Mouse (Mus musculus): Measurements from ENCODE around the gene Zmynd8.

Zmynd8 gene

DNA sequence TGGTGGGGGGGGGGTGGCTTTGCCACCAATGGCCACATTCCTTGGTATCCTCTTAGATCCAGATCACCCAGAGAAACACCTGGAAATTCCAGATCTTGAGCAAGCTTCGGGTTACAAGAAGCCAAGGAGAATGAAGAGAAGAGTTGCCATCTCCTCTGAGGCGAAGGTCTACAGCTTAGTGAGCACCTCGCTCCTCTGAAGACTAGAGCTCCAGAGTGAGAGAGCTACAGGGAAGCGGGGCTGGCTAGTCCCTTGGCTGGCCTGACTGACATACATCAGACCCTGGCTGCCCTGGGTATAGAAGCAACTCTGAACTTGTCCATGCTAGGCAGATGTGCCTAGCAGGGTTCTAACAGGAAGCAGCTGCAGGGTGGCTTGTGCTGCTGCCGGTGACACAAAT is 89.7 kb downstream of the Zmynd8 start:
- peak; percentile 64 for DNase-seq (ENCODE audit: low read depth, low spot score)

DNA sequence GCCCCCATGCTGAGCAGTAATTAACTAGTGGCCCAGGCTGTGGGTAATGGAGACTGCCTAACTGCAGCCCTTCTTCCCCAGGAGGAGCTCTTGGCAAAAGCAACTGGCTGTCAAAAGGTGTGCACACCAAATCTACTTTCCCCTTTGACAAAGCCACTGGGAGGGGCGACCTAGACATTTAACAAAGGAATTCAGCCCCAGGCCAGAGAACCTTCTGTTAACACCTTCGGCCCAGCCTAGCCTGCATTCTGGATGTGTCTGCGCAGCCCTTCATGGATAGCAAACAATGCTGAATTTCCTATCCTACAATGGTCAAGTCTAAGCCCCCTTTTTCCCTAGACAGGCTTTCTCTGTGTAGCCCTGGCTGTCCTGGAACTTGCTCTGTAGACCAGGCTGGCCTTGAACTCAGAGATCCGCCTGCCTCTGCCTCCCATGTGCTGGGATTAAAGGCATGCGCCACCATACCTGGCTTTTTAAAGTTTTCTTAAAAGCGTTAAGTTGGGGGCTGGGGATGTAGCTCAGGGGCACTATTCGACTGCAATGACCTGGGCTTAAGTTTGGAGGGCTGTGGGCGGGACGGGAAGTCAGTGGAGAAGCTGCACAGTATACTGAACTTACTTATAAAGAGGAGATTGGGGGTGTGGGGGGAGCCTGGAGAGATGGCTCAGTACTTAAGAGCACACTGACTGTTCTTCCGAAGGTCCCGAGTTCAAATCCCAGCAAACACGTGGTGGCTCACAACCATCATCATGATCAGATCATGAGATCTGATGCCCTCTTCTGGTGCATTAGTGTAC is 90.4 kb downstream of the Zmynd8 start:
- peak; percentile 98 for DNase-seq (ENCODE audit: low read depth, low spot score)

DNA sequence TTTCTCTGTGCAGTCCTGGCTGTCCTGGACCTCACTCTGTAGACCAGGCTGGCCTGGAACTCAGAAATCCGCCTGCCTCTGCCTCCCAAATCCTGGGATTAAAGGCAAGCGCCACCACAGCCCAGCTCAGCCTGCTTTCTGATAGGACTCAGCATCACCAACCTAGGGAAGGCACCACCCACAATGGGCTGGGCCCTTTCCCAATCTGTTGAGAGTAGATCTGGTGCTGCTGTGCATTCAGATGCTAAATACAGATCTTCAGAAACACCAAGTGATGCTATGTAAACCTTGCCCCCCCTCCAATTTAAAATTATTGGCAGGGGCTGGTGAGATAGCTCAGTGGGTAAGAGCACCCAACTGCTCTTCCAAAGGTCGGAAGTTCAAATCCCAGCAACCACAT is 98.6 kb downstream of the Zmynd8 start:
- peak; percentile 75 for DNase-seq (ENCODE audit: low read depth, low spot score)

DNA sequence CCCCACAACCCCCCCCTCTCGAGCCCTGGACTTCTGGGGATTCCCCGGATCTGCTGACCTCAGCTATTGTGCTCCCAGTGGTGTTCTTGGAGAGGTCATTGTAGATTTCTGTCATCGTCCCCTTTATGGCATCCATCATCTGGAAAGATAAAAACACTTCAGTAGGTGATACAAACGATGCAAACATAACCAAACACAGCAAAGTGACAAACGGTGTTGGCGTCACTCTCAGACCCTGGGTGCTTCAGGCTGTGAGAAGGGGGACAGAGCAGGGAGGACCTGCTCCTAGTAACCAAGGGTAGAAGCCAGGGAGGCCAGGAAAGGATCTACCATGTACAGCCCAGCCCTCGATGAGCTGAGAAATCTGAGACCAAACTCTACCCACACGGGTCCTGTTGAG is 100.9 kb downstream of the Zmynd8 start:
- DNase-seq (ENCODE audit: low read depth, low spot score) = no peak

DNA sequence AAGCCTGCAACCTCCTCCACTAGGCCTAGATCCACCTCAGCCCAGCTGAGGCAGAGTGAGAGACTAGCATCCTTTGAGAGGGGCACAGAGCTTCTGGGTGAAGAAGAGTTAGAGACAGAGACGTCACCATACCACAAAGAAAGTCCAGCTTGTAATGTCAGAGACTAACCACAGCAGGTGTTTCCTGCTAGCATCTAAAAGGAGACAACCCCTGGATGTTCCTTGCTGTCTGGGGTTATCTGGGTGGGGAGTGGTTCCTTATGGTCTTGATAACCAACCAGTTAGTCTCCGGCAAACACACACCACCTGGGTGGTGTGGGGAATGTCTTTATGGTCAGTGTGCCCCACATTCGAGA is 105.6 kb downstream of the Zmynd8 start:
- DNase-seq (ENCODE audit: low read depth, low spot score) = no peak

DNA sequence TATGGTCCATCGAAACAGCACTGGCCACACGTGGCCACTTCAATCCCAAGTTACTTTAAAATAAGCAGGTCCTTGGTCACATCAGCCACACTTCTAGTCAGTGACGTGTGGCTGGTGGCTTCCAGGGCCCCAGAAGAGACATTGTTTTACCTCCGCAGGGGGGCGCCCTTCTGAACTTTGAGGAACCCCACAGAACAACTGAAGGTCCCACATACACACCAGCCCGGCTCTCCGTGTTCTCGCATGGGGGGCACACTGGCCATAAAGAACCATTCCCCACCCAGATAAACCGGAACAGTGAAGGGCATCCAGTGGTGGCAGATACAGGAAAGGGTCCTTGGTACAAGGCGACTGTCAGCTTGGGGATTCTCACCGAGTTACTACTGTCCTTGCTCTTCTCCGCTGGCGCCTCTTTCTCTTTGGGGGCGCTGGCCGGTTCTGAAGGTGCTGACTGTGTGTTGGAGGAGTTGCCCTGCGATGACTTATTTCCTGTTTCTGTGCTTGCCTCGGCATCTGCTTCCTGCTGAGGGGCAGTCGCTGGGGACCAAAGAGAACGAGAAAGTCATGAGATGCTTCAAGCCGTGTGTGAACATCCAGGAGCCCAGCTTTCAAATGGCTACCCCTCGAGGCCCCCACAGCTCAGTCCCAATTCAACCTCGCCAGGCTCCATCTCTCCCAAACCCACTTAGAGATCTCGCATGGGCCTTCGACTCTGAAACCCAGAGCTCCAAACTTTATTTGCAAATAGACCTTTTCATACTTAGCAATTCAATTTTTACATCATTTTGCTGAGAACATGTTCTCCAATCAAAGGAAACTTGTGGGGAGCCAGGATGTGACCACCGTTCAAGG is 106.2 kb downstream of the Zmynd8 start:
- DNase-seq (ENCODE audit: low read depth, low spot score) = peak; percentile 71

DNA sequence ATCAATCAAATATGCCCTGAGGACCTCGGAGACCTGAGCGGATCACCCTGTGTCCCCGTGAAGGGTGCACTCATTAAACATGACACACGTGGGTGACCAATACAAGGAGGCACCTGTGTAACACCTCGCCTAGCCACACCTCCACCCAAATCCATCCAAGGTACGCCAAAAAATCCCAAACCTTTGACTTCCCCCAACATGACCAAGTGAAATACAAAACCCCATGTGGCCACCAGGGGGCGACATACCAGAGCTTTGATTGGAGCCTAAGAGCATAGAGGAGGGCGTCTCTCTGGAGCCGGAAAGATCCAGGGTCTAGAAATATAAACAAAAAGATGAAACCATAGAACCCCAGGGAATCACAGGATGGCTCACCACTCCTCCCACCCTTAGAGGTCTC is 107.2 kb downstream of the Zmynd8 start:
- DNase-seq (ENCODE audit: low read depth, low spot score) = peak; percentile 90

DNA sequence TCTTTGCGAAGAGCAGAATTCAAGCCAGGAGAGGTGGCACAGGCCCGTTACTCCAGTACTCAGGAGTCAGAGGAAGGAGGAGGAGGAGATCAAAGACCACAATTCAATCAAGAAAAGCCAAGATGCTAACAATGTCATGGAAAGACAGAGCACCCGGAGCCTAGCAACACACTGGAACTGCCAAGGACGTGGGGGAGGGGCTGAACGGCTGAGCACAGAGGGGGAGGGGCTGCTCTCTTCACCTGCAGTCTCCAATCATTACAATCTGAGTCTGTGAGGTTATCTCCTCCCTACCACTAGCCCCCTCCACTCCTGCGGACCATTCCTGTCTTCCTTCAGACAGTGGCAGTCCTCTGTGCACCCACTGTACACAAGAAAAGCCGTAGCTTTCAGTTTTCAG is 107.8 kb downstream of the Zmynd8 start:
- peak; percentile 88 for DNase-seq (ENCODE audit: low read depth, low spot score)

DNA sequence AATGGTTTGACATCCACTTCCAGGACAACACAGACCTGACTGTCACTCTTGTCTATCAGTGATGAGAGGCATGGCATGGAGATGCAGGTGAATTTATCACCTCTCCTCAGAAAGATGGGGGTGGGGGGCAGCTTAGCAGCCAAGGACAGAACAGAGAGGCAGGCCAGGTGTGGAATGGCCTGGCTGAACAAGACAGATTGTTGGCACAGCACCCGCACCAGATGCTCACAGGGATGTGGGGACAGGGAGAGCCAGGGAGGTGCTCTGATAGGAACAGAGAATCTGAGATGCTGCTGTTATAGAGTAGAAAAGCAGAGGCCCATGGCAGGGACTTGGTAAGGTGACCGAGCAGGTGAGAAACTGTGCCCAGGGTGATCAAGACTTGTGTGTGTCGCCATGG is 109.1 kb downstream of the Zmynd8 start:
- no peak for DNase-seq (ENCODE audit: low read depth, low spot score)

DNA sequence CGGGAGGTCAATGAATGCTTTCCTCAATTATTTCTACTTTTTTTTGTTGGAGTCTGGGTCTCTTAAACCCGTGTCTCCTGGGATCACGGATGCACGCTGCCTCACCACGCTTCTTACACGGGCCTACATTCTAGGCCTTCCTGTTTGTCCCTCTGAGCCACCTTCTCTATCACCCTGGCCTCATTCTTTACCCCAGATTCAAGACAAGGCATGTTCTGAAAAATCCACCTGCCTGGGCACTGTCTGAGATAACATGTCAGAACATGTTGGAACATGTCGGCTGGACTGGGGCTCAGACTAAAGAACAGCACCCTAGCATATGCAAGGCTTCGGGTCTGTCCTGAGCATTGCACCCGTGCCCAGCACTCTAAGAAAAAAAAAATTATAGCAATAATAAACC is 110.0 kb downstream of the Zmynd8 start:
- no peak for DNase-seq (ENCODE audit: low read depth, low spot score)

DNA sequence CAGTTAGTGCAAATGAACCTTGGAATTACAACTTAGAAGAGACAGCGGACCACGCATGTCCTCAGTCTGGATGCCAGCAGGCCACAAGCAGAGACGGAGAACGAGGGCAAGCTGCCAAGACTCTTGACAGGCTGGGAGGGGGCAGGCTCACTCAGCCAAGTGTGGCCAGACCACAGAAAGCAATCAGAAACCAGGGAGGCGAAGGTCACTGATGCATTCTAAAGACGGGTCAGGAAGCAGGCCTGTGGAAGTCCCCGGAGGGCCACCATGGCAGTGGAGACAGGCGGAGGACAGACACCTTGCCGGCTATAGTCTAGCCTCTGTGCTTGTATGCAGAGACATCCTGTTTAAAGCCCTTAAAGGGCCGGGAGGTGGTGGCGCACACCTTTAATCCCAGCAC is 110.8 kb downstream of the Zmynd8 start:
- no peak for DNase-seq (ENCODE audit: low read depth, low spot score)

DNA sequence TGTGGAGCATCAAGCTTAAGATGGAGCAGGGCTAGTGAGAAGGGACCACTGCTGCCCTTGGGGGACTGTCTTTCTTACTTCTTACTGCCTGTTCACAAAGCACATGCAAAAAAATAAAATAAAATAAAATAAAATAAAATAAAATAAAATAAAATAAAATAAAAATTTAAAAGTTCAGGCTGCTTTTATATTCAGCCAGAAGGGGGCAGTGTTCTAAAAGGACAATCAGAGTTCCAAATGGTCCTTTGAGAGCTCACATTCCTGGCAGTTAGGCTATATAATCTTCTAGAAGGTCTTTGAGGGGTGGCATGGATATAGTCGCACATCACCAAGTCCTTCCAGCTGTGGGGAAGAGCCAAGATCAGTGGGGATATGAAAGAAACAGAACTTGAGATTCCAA is 112.3 kb downstream of the Zmynd8 start:
- DNase-seq (ENCODE audit: low read depth, low spot score) = no peak

DNA sequence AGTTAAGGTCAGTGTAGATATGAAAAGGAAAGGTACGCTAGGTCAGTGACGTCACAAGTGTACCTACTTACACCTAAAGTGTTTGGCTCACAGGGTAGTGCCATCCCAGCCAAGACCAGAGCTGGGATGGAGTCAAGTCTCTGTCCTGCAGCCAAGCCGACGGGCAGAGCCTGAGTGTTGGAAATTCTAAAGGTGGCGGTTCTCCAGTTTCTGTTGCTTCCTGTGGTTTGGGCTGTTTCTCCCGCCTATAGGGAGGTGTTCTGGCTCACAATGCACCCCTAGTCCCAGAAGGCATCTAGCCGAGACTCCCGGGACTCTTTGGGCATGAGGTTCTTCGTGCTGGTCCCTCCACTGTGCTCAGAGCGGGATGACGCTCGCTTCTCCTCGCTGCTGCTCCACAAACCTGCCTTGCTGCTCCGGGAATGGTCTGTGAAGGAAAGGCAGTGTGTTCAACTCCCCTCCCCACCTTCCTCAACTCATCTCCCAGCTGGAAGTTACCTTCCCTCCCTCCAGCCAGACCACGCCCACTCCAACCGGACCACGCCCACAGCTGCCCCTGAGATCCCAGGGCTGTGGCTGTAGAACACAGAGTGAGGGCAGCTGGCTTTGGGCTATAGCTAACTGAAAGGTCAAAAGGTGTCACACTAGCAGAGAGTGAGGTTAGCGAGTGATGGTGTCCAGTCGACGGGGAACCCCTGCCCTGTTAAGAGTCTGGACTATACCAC is 113.3 kb downstream of the Zmynd8 start:
- DNase-seq (ENCODE audit: low read depth, low spot score) = peak; percentile 92

DNA sequence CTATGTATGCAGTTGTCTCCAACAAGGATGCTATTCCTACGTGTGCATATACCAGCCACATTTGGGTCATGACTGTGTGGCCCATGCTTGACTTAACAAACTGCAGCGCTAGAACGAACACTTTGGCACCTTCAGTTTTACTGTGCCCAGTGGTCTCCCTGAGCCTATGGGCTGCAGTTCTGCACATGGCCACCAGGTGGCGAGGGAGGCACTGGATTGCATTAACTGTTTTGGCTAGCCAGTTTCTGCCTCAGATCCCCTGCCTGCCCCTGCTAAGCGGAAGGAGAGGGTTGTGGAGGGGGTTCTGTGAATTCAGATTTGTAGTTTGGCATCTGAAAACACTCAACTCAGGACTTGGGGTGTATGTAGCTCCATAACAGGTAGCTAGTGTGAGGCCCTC is 116.5 kb downstream of the Zmynd8 start:
- DNase-seq (ENCODE audit: low read depth, low spot score) = peak; percentile 92

DNA sequence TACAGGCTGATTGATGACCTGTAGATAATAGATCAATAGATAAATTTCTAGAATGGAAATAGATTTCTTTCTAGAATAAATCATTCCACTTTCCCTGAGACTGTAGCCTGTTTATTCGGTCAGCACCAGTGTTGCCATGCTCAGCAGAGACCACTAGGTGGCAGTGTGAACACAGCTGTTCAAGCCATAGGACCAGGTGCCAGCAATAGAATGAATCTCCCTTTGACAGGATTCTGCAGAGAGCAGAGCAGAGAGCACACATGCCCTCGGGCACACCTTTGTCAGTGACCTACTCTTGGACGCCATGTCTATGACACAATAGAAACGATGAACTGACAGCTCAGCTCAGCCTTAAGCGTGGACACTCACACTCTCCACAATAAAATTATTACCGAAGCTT is 119.9 kb downstream of the Zmynd8 start:
- peak; percentile 90 for DNase-seq (ENCODE audit: low read depth, low spot score)

DNA sequence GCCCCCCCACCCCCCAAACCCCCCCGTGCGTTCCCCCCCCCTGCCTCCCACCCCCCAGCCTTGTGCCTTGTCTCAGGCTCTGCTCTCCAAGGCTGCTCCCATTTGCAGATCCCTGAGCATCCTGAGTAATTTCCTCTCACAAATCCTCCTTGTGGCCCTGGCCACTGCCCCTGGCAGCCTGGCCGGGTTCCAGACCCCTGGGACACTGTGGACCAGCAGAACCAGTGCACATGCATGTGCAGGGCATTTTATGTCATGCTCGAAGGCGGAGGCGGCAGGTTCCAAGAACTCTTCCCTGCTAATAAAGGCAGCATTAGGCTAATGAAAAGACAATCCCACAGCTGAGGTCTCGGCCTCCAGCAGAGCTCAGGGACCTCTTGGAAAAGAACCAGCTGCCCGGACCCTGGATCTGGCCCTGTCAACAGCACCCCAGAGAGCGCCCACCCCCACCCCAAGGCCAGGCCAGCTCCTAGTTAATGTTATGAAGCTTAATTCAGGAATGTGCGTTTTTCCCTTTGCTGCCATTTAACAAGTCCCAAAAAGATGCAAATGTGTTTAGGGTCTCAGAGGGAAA is 129.4 kb downstream of the Zmynd8 start:
- DNase-seq (ENCODE audit: low read depth, low spot score) = no peak

DNA sequence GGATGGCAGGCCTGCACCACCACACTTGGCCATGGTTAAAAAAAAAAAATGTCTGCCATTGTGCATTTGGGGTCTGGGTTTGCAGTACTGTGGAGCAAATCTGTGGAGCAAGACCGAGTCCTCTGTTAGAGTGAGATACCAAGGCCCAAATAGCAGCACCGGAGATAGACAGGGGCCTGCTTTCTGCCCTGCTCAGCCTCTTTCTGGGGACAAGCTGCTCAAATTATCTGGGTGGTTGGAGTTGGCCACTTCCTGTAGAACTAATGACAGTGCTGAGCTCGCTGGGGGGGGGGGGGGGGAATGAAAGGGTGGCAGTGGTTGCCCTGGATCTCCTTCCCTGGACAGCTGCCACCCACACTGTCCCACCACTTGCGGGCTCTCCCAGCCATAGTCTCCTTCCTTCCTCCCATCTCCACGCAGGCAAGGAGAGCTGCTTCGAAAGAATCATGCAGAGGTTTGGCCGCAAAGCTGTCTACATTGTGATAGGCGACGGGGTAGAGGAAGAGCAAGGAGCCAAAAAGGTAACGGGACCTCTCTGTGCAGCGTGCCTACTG is 129.9 kb downstream of the Zmynd8 start:
- no peak for DNase-seq (ENCODE audit: low read depth, low spot score)

DNA sequence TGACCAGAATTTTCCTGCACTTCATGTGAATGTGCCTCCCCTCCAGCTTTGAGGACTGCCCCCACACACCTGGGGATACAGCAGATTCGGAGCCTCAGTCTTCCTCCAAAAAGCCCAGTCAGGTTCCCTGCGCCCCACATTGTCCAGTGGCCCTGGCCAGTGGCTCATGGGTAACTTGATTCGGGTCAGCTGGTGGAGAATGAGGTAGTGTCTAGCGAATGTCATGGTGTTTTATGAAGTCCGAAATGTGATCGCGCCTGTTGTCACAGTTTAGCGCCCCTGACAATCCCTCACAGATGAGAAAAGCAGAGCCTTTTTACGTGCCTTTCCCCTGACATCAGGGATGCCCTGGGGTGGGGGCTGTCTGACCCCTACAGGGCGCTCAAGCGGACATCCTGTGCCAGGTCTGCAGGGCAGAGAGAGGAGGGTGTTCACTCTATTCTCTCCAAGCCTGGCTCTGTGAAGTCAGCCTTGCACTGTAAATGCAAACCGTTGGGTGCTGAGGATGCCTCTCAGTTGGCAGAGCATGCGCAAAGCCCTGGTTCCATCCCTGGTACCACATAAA is 139.3 kb downstream of the Zmynd8 start:
- DNase-seq (ENCODE audit: low read depth, low spot score) = no peak

DNA sequence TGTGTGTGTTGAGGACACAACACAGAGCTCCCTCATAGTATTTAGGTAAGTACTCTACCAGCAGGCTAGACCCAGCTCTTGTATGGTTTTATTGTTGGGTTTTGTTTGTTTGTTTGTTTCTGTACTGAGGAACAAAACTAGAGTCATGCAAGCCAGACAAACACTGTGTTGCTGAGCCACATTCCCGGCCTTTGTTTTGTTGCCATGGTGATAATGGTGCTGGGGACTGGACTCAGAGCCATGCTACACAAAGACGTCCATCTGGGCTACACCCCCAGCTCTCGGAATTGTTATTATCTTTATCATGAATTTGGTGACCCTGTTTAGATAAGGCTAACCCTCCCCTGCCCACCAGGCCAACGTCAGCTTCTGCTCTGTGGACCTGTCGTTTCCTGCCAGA is 140.3 kb downstream of the Zmynd8 start:
- no peak for DNase-seq (ENCODE audit: low read depth, low spot score)

DNA sequence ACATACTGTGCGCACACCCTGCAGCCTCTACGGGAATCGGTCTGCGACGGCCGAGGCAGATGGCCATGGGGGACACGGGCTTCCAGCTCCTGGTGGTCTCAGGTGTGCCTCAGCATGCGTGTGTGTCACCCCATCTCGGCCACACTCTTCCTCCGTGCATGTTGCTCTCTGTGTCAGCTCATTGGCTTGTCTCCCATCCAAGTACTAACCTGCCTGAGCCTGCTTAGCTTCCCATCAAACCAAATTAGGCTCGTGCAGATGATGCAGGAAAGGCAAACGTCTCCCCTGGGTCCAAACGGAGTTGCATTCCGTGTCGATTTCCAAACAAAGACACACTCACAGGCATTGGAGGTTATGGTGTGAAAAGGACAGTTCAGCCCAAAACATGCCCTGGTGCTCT is 141.0 kb downstream of the Zmynd8 start:
- DNase-seq (ENCODE audit: low read depth, low spot score) = no peak

DNA sequence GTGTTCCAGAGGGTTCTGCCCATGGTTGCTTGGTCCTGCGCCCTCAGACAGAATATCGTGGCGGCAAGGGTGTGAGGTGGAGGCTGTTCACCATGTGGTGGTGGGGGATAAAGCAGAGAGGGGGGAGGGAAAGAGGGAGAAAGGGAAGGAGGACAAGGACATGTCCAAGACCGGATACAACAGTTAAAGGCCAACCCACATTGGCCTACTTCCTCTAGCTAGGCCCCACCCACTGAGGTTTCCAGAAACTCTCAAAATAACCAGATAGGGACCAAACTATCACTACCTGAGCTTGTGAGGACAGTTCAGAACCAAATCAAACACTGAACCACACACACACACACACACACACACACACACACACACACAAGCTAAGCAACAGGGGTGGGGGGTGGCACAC is 146.1 kb downstream of the Zmynd8 start:
- DNase-seq (ENCODE audit: low read depth, low spot score) = no peak

All from ZHBTc4 (cell line).